Mouse (Mus musculus): Measurements from ENCODE around the gene Celf2. TPM values are rescaled to one million over a fixed set of nuclear protein-coding genes. Genes with fewer than 3 reads are reported as not detected.

Gene Celf2
- polyA plus RNA-seq, 1 experiment from 2014 or later, result 182 TPM

DNA sequence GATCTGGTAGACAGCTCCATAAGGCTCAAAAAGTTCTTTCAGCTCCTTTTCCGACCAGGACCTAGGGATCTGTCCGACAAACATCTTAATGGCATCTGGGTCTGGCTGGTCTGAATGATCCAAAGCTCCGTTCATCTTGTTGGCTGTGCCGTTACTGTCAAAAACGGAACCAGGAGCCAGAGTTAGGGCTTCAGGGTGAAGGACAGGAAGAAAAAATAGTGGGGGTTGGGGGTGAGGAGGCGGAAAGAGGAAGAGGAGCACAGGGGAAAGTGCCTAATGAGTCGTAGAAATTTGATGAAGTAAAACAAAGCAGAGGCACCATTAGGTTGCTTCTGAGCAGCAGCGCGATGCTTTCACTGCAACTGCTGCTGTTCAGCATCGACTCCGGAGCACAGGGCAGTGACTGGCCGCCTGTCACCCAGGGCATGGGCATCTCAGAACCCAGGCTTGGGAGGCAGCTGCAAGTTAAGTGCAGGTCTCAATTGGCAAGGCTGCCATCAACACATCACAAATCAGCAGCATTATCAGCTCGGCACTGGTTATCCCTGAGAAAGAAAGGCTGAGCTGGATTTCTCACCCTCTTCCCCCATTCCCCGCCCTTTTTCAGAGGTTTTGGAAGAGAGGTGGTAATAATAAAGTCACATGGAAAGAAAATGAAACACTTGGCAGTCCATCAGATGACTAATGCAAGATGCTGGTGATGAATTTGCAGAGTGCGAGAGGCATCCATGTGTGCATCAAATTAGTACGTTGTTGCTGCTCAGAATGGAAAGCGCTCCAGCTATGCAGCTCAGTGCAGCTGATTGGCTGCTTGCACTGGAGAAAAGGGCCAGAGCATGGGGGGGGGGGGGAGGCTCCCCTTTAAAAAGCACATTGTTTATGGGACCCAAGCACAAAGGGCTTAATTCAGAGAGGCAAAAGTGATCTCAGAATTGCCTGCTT, 787.6 kb downstream of the Celf2 start:
- Histone ChIP-seq H3K4me1 (replicated peaks) (peaks cover 31% of the 10 kb centered on the region), H3K9ac (replicated peaks) (peak overlapping the region; percentile 68), H3K36me3 (no peaks in the 10 kb centered on the region), H3K4me2 (replicated peaks) (peak overlapping the region; percentile 68), H3K4me3 (replicated peaks) (peak overlapping the region; percentile 42), H3K27me3 (no peaks in the 10 kb centered on the region), H3K27ac (peak overlapping the region; percentile 82), H3K9me3 (no peaks in the 10 kb centered on the region)
- ATAC-seq, result peak; percentile 84
- WGBS, result 11% methylated on average over 17 of the region's 17 CpGs

DNA sequence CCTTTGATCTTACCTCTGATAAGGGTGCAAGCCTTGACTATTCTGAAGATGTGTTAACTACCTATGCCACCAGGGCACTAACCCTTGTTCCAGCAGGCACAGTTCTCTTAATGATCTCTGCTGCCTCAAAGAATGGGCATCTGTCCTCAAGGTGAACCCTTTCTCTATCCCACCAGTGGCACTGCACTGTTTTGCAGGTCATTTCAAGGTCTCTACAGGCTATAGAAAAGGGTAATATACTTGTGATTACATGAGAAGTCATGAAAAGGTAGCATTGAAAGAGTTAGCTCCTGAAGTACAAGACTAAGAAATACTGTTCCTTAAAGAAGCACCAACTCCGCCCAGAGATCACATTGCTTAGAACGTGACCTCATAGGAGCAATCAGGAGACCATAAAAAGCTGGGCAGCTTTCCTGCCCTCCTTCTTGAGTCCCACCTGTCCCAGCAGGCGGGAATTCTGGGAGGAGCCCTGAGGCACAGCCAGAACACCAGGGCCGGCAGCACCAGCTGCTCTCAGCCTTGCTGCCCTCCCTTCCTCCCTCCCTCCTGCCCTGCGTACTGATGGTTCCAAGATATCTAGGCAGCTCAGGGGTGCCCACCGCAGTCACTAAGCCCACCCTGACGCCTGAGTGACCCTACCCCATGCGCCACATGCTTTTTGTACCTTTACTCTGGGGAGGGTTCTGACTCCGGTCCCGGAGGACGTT, 788.5 kb downstream of the Celf2 start:
- H3K9me3 ChIP-seq, result no peaks in the 10 kb centered on the region
- H3K4me2 ChIP-seq (replicated peaks), result peak overlapping the region; percentile 68
- ATAC-seq, result peak; percentile 84
- H3K9ac ChIP-seq (replicated peaks), result peak overlapping the region; percentile 68
- 31% methylated on average over 11 of the region's 11 CpGs for WGBS
- no peaks in the 10 kb centered on the region for H3K27me3 ChIP-seq
- peak overlapping the region; percentile 82 for H3K27ac ChIP-seq
- H3K4me1 ChIP-seq (replicated peaks), result peaks cover 31% of the 10 kb centered on the region
- peak overlapping the region; percentile 42 for H3K4me3 ChIP-seq (replicated peaks)
- H3K36me3 ChIP-seq, result no peaks in the 10 kb centered on the region

DNA sequence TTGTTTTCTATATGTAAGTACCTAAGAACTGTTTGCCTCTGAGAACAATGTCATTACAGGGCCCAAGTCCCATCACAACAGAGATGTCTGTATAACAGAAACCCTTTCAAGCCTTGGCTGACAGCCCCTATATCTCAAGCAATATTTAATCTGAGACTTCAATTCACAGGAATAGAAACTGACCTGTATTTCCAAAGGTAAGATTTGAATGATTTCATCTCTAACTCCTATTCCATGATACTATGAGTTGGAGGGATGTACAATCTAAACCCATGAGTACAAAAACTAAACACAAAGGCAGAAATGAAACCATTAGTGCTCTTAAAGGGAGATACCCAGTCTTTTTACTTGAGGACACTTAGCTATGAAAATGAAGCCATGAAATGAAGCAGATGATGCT, 790.5 kb downstream of the Celf2 start:
- H3K4me1 ChIP-seq (replicated peaks), result peaks cover 31% of the 10 kb centered on the region
- H3K9ac ChIP-seq (replicated peaks), result no peak overlapping the region
- H3K27me3 ChIP-seq, result no peaks in the 10 kb centered on the region
- no peaks in the 10 kb centered on the region for H3K9me3 ChIP-seq
- H3K4me3 ChIP-seq (replicated peaks), result no peak overlapping the region
- H3K4me2 ChIP-seq (replicated peaks), result no peak overlapping the region
- no peak for ATAC-seq
- no peak overlapping the region for H3K27ac ChIP-seq
- no peaks in the 10 kb centered on the region for H3K36me3 ChIP-seq

DNA sequence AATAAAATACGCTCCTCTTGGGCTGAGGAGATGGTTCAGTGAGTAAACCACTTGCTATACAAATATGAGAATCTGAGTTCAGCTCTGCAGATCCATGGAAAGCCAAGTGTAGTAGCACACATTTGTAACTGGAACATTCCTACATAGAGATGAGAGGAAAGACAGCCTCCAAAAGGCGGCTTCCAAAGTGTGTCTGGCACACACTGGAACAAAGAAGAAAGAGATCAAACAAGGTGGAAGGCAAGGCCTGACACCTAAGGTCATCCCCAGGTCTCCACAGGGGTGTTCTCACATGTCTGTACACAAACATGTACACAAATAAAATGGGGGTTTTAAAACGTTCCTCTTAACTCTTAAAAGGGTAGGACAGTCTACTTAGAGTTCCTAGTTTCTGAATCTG, 791.4 kb downstream of the Celf2 start:
- no peak overlapping the region for H3K4me3 ChIP-seq (replicated peaks)
- no peak overlapping the region for H3K9ac ChIP-seq (replicated peaks)
- peaks cover 28% of the 10 kb centered on the region for H3K4me1 ChIP-seq (replicated peaks)
- no peaks in the 10 kb centered on the region for H3K27me3 ChIP-seq
- WGBS, result 80% methylated on average over 3 of the region's 3 CpGs
- H3K4me2 ChIP-seq (replicated peaks), result no peak overlapping the region
- H3K27ac ChIP-seq, result no peak overlapping the region
- no peaks in the 10 kb centered on the region for H3K9me3 ChIP-seq
- ATAC-seq, result no peak
- H3K36me3 ChIP-seq, result no peaks in the 10 kb centered on the region

DNA sequence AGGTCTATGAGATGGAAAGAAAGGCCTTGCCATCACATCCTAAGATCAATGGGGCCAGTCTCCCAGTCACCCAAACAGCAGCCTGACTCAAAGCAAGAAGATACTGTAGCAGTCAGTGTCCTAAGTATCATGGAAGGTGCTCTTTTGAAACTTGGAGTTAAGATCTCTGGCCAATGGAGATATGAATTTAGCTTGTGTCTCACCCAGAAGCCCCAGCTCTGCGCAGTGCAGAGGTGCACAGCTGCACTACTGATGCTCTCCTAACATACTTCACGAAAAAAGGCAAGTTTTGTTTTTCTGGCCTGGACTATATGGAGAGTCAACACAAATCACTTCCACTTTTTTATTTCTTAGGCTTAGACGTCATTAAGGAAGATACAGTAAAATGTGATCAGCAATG, 793.8 kb downstream of the Celf2 start:
- no peak overlapping the region for H3K4me3 ChIP-seq (replicated peaks)
- no peaks in the 10 kb centered on the region for H3K36me3 ChIP-seq
- H3K27ac ChIP-seq, result no peak overlapping the region
- H3K27me3 ChIP-seq, result no peaks in the 10 kb centered on the region
- WGBS, result 95% methylated on average over 3 of the region's 3 CpGs
- no peak for ATAC-seq
- H3K4me2 ChIP-seq (replicated peaks), result no peak overlapping the region
- no peaks in the 10 kb centered on the region for H3K9me3 ChIP-seq
- no peak overlapping the region for H3K9ac ChIP-seq (replicated peaks)
- peaks cover 4% of the 10 kb centered on the region for H3K4me1 ChIP-seq (replicated peaks)

DNA sequence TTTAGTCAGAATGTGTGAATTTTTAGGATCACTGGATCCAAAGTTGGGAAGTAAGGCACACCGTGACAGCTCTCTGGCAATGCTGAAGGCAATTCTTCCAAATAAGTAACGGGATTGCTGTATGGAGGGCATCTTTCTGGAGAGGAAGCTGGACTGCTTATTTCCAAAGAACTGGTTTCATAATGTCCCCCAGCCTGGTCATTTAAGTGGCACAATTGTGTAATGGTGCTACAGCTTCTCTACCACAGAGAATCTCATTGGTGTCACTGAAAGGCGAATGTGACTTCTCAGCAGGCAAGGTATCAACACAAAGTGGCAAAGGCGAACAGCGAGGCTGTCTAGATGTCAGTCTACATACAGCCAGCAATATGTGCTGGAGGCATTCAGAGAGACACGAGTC, 795.8 kb downstream of the Celf2 start:
- H3K36me3 ChIP-seq, result no peaks in the 10 kb centered on the region
- H3K9ac ChIP-seq (replicated peaks), result no peak overlapping the region
- no peak overlapping the region for H3K4me2 ChIP-seq (replicated peaks)
- no peaks in the 10 kb centered on the region for H3K27me3 ChIP-seq
- peaks cover 3% of the 10 kb centered on the region for H3K4me1 ChIP-seq (replicated peaks)
- H3K27ac ChIP-seq, result no peak overlapping the region
- no peaks in the 10 kb centered on the region for H3K9me3 ChIP-seq
- 91% methylated on average over 6 of the region's 6 CpGs for WGBS
- no peak overlapping the region for H3K4me3 ChIP-seq (replicated peaks)
- ATAC-seq, result no peak

DNA sequence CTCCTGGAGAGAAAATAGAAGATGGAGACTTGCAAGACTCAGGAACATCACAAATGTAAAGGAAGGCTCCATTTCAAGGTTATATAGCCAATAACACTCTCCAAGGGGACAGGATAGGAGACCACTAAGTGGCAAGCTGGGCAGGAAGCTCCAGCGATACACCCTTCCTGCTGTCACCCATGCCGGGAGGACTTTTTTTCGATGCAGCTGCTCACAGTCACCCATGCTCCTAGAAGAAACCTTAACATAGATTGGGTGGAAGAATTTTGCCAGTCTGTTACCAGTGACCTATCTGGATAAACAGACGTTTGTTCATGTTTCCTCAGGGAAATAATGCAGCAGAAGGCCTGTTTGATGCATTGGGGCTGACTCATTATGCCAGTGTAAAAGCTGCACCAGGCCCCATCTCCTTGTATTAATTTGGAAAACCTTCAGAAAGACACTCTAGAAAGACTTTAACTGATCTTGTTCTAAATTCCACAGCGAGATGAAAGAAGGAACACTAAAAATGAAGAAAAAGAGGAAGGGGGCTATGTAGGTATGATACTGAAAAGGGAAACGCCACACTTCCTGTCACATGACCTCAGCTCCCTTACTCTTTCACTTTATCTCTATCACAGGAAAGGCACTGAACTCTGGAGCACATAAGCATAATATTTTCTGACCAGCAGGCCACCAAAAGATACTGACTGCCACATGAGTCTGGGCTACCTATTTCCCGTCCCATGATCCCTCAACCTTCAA, 798.5 kb downstream of the Celf2 start:
- no peak for ATAC-seq
- WGBS, result 91% methylated on average over 7 of the region's 7 CpGs
- H3K27ac ChIP-seq, result no peak overlapping the region
- H3K36me3 ChIP-seq, result no peaks in the 10 kb centered on the region
- no peak overlapping the region for H3K4me2 ChIP-seq (replicated peaks)
- peaks cover 17% of the 10 kb centered on the region for H3K4me1 ChIP-seq (replicated peaks)
- no peak overlapping the region for H3K9ac ChIP-seq (replicated peaks)
- H3K9me3 ChIP-seq, result no peaks in the 10 kb centered on the region
- no peaks in the 10 kb centered on the region for H3K27me3 ChIP-seq
- no peak overlapping the region for H3K4me3 ChIP-seq (replicated peaks)

DNA sequence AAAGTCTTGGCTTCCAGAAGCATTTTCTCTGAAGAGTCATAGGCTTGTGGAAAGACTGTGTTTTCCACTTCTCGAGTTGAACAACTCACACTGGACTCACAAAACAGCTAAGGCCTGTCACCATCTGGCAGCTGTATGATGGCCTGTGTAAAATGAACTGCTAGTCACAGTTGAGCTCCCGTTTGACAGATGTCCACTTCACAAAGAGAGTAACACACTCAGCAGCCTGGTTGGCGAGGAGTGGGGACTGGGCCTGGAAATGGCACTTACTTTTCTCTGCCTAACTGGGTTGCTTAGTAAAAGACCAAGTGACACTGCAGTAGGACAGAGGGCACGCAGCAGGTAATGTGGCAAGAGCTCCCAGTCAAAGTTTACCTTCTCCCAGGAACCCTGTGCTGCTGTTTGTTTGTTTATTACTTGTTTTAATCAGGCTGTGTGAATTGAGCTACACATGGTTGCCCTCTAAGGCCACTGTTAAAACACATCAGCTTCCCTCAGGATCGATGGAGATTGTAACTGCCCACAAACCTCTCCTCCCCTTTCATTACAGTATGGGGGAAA, 801.3 kb downstream of the Celf2 start:
- no peaks in the 10 kb centered on the region for H3K9me3 ChIP-seq
- 43% methylated on average over 5 of the region's 5 CpGs for WGBS
- H3K27ac ChIP-seq, result 0 out of 2 replicates have a peak overlapping the region, but pooled peaks have one; percentile 47
- H3K4me3 ChIP-seq (replicated peaks), result no peak overlapping the region
- H3K4me2 ChIP-seq (replicated peaks), result no peak overlapping the region
- ATAC-seq, result peak; percentile 43; the same call in 1 of the 2 replicates
- H3K27me3 ChIP-seq, result no peaks in the 10 kb centered on the region
- H3K9ac ChIP-seq (replicated peaks), result no peak overlapping the region
- H3K36me3 ChIP-seq, result no peaks in the 10 kb centered on the region
- H3K4me1 ChIP-seq (replicated peaks), result peaks cover 20% of the 10 kb centered on the region

DNA sequence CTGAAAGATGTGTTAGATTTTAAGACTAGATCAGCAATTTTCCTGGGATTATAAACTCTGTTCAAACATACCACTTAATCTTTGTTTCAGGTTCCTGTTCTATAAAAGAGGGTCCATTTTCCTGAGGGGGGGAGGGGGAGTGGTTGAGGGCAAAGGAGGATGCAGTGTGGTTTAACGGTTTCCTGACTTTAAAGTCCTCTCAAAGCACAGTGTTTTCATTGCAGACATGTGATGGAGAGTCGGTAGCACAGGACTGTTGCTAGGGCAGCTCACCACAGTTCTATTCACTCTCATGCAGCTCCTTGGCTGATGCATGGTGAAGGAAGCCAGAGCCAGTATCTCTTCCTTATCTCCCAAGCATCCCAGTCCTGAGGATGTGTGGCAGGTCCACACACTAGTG, 802.1 kb downstream of the Celf2 start:
- no peak overlapping the region for H3K4me2 ChIP-seq (replicated peaks)
- peaks cover 20% of the 10 kb centered on the region for H3K4me1 ChIP-seq (replicated peaks)
- 31% methylated on average over 2 of the region's 2 CpGs for WGBS
- H3K9me3 ChIP-seq, result no peaks in the 10 kb centered on the region
- H3K36me3 ChIP-seq, result no peaks in the 10 kb centered on the region
- H3K27me3 ChIP-seq, result no peaks in the 10 kb centered on the region
- H3K4me3 ChIP-seq (replicated peaks), result no peak overlapping the region
- 0 out of 2 replicates have a peak, but pooled peaks have one; percentile 4 for ATAC-seq
- H3K27ac ChIP-seq, result no peak overlapping the region
- no peak overlapping the region for H3K9ac ChIP-seq (replicated peaks)

DNA sequence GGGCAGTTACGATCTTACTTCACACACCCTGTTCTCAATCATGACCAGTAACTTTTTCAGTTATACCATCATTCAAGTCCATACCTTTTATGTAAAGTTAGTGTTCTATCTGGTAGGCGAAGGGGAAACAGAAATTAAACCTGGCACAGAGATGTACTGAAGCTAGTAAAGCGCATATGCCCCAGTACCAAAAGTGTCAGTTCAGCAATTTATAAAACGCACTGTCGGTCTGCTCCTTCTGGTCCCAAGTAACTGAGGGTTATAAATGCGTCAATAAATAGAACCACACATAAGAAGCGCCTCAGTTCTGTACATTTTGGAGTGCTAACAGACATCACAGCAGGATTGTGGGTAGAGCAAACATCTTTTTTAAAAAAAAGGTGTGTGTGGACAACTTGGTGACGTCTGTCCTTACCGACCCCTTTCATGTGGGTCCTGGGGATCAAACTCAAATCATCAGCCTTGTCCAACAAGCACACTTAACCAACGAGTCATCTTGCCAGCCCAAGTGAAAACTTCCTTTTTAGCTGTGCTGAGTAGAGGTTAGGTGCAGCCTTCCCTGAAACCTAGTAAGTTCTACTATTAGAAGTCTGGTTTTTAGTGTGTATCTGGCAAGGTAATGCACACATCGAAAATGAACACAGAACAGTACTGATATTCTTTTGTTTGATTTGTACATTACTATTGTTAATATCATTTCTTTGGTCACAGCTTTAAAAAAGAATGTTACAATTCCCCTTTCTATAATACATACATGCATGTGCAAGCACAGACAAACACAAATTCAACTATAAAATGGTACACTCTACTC, 803.2 kb downstream of the Celf2 start:
- WGBS, result 91% methylated on average over 11 of the region's 11 CpGs
- H3K27ac ChIP-seq, result no peak overlapping the region
- ATAC-seq, result no peak

DNA sequence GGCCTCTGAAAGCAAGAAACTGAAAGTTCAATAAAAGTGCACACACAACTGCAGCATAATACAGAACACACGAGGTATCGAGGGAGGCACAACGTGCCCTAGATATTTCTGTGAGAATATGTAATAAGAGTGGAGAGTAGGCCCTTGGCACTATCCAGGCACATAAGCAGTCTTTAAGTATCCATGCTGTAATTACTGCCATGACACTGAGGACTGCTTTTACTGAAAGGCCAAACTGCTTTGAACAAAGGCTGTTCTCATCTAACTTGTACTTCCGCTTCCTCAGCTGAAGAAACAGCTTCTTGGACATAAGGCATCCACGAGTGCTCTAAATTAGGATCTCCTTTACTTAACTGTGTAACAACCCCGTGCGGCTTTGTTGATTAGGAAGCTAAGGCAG, 803.9 kb downstream of the Celf2 start:
- no peak overlapping the region for H3K27ac ChIP-seq
- peaks cover 20% of the 10 kb centered on the region for H3K4me1 ChIP-seq (replicated peaks)
- no peak overlapping the region for H3K9ac ChIP-seq (replicated peaks)
- H3K36me3 ChIP-seq, result no peaks in the 10 kb centered on the region
- no peaks in the 10 kb centered on the region for H3K9me3 ChIP-seq
- ATAC-seq, result no peak
- H3K27me3 ChIP-seq, result no peaks in the 10 kb centered on the region
- 84% methylated on average over 7 of the region's 7 CpGs for WGBS
- H3K4me3 ChIP-seq (replicated peaks), result no peak overlapping the region
- no peak overlapping the region for H3K4me2 ChIP-seq (replicated peaks)

More for the DNA sequence above, 803.2 kb downstream of the Celf2 start:
- H3K4me2 ChIP-seq (replicated peaks), result no peak overlapping the region
- H3K9ac ChIP-seq (replicated peaks), result no peak overlapping the region
- H3K9me3 ChIP-seq, result no peaks in the 10 kb centered on the region
- no peaks in the 10 kb centered on the region for H3K36me3 ChIP-seq
- no peak overlapping the region for H3K4me3 ChIP-seq (replicated peaks)
- H3K27me3 ChIP-seq, result no peaks in the 10 kb centered on the region
- H3K4me1 ChIP-seq (replicated peaks), result peaks cover 20% of the 10 kb centered on the region
